Mouse (Mus musculus) midbrain, embryonic 14.5 days (tissue): ENCODE measurements around the gene Pard3b. TPM values are rescaled to one million over a fixed set of nuclear protein-coding genes. Genes with fewer than 3 reads are reported as not detected.

Experiments
- ATAC-seq: fragments of 200-750 bp; cut with Nextera tagmentation; 2 replicates; pipeline ENCODE4 v1.8.0; 2017; ENCODE audit warnings: moderate number of reproducible peaks, moderate library complexity; ENCODE audit not compliant: low FRiP score, low TSS enrichment
- DNase-seq: peaks from one replicate; pipeline ENCODE4 v3.0.0-alpha.2; 2015
- H3K27ac ChIP-seq: fragments of 300-500 bp; sonication (generic); replicated peaks from 2 replicates; pipeline ENCODE4 v1.5.1; 2014; ENCODE audit warnings: mild to moderate bottlenecking, low read depth, low read length, moderate library complexity
- H3K27me3 ChIP-seq: fragments of 300-500 bp; sonication (generic); 2 replicates; pipeline ENCODE4 v1.6.1; 2014; ENCODE audit warnings: low read length, control low read depth, mixed read lengths; ENCODE audit not compliant: control insufficient read depth, insufficient read depth
- H3K36me3 ChIP-seq: fragments of 300-500 bp; sonication (generic); 2 replicates; pipeline ENCODE4 v1.6.1; 2014; ENCODE audit warnings: low read length, control low read depth; ENCODE audit not compliant: control insufficient read depth, insufficient read depth
- H3K4me1 ChIP-seq: fragments of 300-500 bp; sonication (generic); 2 replicates; pipeline ENCODE4 v1.6.1; 2014; ENCODE audit warnings: mild to moderate bottlenecking, antibody characterized with exemption, low read length, control low read depth; ENCODE audit not compliant: control insufficient read depth, insufficient read depth
- H3K4me2 ChIP-seq: fragments of 300-500 bp; sonication (generic); 2 replicates; pipeline ENCODE4 v1.6.1; 2014; ENCODE audit warnings: mild to moderate bottlenecking, low read length, moderate library complexity
- H3K4me3 ChIP-seq: fragments of 300-500 bp; sonication (generic); replicated peaks from 2 replicates; pipeline ENCODE4 v1.5.1; 2014; ENCODE audit warnings: low read depth, low read length
- H3K9ac ChIP-seq: fragments of 300-500 bp; sonication (generic); replicated peaks from 2 replicates; pipeline ENCODE4 v1.6.1; 2014; ENCODE audit warnings: mild to moderate bottlenecking, low read length, moderate library complexity
- H3K9me3 ChIP-seq: fragments of 300-500 bp; sonication (generic); 2 replicates; pipeline ENCODE4 v1.6.1; 2016; ENCODE audit warnings: low read length, control low read depth, mixed read lengths; ENCODE audit not compliant: control insufficient read depth
- WGBS: fragments of 180-500 bp; shearing (Covaris S2); extraction: QIAGEN DNeasy Blood & Tissue Kit; methylation state at CpG from one replicate; pipeline ENCODE4 v1.1.7; 2014; 5-methylcytosine and 5-hydroxymethylcytosine counted together
- polyA plus RNA-seq: library from polyadenylated mRNA; unstranded; fragments of >200 nt; fragmentation: Nextera tagmentation; extraction: Ambion mirVana; gene quantifications from 2 replicates; pipeline ENCODE4 v1.2.1, GENCODE M21; 2014

The Pard3b gene
- polyA plus RNA-seq, 1 experiment from 2014 or later, result 7.8 TPM

DNA sequence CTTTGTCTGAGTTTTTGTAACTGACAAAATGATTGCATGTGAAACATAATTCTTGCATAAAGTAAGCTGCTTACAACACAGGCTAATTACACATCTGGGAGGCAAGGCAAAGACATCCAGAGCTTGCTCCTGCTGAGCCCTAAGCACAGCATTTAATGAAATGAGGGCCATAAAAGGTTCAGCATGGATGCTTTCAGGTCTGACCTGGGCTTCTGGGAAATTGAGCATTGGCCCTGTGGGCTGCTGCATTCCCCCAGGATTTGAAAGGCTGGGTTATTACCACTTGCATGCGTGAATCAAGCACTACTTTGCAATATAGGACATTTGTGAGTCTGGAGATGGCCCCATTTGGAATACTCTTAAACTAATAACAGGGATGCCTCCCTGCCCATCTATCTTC lies 552.2 kb downstream of the Pard3b start:
- DNase-seq (no peak), ATAC-seq (no peak)
- Histone ChIP-seq H3K27ac (no peak overlapping the region), H3K27me3 (no peaks in the 10 kb centered on the region), H3K4me3 (no peak overlapping the region), H3K9ac (no peak overlapping the region), H3K9me3 (no peaks in the 10 kb centered on the region), H3K36me3 (no peaks in the 10 kb centered on the region), H3K4me2 (no peak overlapping the region), H3K4me1 (0 out of 2 replicates have a peak, but pooled peaks cover 3% of the 10 kb centered on the region)
- WGBS, result 37% methylated on average over 1 of the region's 1 CpGs

DNA sequence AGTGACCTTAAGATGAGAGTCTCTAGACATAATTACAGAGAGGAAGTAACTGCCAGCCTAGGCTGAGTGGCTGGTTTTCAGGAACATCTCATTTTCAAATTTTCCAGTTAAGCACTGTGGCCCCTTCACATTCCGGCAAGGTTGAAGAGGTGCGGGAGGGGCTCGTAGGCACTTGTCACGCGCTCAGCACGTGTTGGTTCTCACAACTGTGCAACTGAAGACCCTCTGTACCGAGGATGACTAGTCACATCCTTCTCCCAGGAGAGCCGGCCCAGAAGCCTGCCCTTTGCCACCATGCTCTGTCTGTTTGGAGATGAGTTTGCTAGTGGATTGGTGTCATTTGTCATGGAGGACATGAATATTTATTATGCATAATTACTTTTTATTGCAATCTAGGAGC lies 558.9 kb downstream of the Pard3b start:
- WGBS, result 57% methylated on average over 8 of the region's 8 CpGs
- Histone ChIP-seq H3K9ac (no peak overlapping the region), H3K9me3 (no peaks in the 10 kb centered on the region), H3K4me3 (no peak overlapping the region), H3K4me2 (no peak overlapping the region), H3K4me1 (peaks cover 2% of the 10 kb centered on the region; the same call in 1 of the 2 replicates), H3K36me3 (no peaks in the 10 kb centered on the region), H3K27me3 (no peaks in the 10 kb centered on the region), H3K27ac (no peak overlapping the region)
- no peak for ATAC-seq
- no peak for DNase-seq

DNA sequence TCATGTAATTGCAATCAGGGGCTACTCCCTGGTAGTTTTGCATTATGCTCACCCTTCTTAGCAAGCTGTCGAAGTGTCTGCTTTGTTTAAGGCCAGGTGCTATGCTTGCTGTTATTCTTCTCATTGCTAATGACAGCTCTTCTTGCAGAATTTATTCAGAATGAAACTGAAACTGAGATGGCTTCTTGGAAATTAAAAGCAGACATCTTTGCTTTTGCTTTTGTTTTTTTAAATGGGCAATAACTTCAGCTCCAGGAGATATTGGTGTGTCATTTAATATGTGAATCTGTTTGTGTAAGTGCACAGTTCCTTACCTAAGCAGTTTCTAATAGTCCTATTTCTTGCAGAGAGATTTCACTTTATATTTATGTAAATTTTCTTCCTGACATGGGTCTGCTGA lies 562.3 kb downstream of the Pard3b start:
- no peaks in the 10 kb centered on the region for H3K27me3 ChIP-seq
- H3K9me3 ChIP-seq, result no peaks in the 10 kb centered on the region
- no peak overlapping the region for H3K4me3 ChIP-seq
- H3K36me3 ChIP-seq, result no peaks in the 10 kb centered on the region
- no peak overlapping the region for H3K9ac ChIP-seq
- H3K4me2 ChIP-seq, result no peak overlapping the region
- ATAC-seq (no peak), DNase-seq (no peak)
- WGBS, result 85% methylated on average over 1 of the region's 1 CpGs
- H3K27ac ChIP-seq, result no peak overlapping the region
- peaks cover 2% of the 10 kb centered on the region; the same call in 1 of the 2 replicates for H3K4me1 ChIP-seq

DNA sequence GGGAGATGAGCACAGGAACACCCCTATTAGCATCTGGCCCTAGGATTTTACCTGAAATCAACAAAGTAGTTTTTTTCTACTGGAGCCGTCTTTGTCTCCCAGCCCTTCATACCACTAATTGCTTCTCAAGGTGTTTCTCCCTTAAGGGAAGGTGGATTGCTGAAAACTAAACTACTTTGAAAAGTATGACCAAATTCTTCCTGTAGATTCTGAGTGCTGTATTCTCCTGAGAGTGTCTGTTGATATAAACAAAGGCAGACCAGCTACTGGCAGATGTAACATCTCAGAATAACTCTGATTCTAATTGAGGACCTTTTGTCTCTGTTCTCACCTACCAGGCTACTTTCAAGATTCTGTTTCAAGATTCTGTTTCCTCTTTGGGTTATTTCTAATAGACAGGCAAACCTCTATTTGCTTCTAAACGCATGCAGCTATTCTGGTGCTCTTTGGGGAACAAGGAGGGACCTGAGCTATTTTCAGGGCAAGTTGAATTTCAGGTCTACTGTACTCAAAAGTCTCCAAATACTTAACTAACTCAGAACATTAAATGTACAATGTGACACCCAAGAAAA lies 563.1 kb downstream of the Pard3b start:
- Histone ChIP-seq H3K27ac (no peak overlapping the region), H3K27me3 (no peaks in the 10 kb centered on the region), H3K4me3 (no peak overlapping the region), H3K9me3 (no peaks in the 10 kb centered on the region), H3K4me2 (no peak overlapping the region), H3K4me1 (peaks cover 2% of the 10 kb centered on the region; the same call in 1 of the 2 replicates), H3K9ac (no peak overlapping the region), H3K36me3 (no peaks in the 10 kb centered on the region)
- no peak for DNase-seq
- WGBS, result 82% methylated on average over 2 of the region's 2 CpGs
- no peak for ATAC-seq

DNA sequence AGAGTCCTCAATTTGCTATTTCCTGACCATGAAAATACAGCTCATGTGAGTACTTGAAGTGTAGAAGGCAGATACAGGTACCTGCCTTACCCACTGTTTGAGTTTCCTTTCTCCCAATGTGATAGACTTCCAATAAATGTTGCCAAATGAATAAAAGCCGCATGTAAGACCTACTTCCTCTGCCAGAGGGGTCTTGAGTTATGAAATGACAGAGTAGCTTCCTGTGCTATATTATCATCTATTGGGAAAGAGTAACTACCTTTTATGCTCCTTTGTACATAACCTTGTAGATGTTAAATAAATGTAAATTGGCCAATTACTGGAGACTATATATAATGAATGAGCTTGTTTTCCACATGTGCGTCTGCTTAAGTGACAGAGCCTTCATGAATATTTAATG lies 574.7 kb downstream of the Pard3b start:
- DNase-seq (peak; percentile 27), ATAC-seq (no peak)
- Histone ChIP-seq H3K4me1 (no peaks in the 10 kb centered on the region), H3K36me3 (no peaks in the 10 kb centered on the region), H3K4me2 (no peak overlapping the region), H3K27me3 (no peaks in the 10 kb centered on the region), H3K27ac (no peak overlapping the region), H3K9me3 (no peaks in the 10 kb centered on the region), H3K9ac (no peak overlapping the region), H3K4me3 (no peak overlapping the region)
- 59% methylated on average over 2 of the region's 2 CpGs for WGBS

DNA sequence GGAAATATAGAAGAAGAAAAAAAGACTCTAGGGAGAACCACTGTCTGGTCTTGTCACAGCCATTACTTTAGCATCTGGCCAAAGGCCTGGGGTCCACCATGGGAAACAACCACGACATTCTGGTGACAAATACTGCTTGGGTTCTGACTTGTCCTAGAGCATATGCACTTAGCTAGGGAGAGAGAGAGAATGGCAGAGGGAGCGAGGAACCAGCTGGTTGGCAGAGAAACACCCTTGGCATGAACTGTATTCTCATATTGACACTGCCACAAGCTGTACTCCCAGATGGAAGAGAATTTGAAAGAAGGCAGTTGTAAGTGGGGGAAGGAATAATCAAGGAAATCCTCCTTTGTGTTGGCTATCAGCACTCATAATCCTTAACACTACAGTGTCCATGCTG lies 577.2 kb downstream of the Pard3b start:
- Histone ChIP-seq H3K9me3 (no peaks in the 10 kb centered on the region), H3K4me1 (no peaks in the 10 kb centered on the region), H3K9ac (no peak overlapping the region), H3K27me3 (no peaks in the 10 kb centered on the region), H3K36me3 (no peaks in the 10 kb centered on the region), H3K4me3 (no peak overlapping the region), H3K27ac (no peak overlapping the region), H3K4me2 (no peak overlapping the region)
- DNase-seq (peak; percentile 28), ATAC-seq (no peak)
- WGBS, result 71% methylated on average over 2 of the region's 2 CpGs

- no peak overlapping the region for H3K27ac ChIP-seq
These were observed 577.9 kb downstream of the Pard3b start for GRCm38 (mm10) chr1:62216568-62216967.

DNA sequence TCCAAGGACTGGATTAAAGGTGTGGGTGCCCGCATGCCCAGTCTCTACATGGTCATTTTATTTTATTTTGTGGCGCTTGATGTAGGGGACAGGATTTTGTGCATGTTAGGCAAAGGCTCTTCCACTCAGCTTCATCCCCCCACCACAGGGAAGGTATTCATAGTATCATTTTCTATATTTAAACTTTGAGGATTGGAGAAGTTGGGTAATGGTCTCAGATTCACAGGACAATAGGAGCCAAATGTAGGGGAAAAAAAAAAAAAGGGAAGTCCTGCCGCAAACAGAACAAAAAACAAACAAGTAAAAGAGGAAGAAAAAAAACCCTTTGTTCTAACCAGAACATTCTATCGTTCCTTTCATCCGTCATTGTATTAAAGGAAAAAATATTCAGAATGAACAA lies 590.5 kb downstream of the Pard3b start:
- Histone ChIP-seq H3K36me3 (no peaks in the 10 kb centered on the region), H3K27ac (no peak overlapping the region), H3K9ac (no peak overlapping the region), H3K4me1 (no peaks in the 10 kb centered on the region), H3K4me2 (no peak overlapping the region), H3K9me3 (no peaks in the 10 kb centered on the region), H3K27me3 (no peaks in the 10 kb centered on the region), H3K4me3 (no peak overlapping the region)
- WGBS, result 87% methylated on average over 5 of the region's 5 CpGs
- ATAC-seq (no peak), DNase-seq (no peak)

More at GRCm38 (mm10) chr1:62216568-62216967, 577.9 kb downstream of the Pard3b start:
- Histone ChIP-seq H3K4me2 (no peak overlapping the region), H3K36me3 (no peaks in the 10 kb centered on the region), H3K9ac (no peak overlapping the region), H3K4me3 (no peak overlapping the region), H3K9me3 (no peaks in the 10 kb centered on the region), H3K27me3 (no peaks in the 10 kb centered on the region), H3K4me1 (no peaks in the 10 kb centered on the region)
- DNase-seq (no peak), ATAC-seq (no peak)
- 81% methylated on average over 4 of the region's 4 CpGs for WGBS

- H3K4me2 ChIP-seq, result no peak overlapping the region
- no peak overlapping the region for H3K9ac ChIP-seq
- H3K27ac ChIP-seq, result no peak overlapping the region
- H3K4me1 ChIP-seq, result no peaks in the 10 kb centered on the region
- DNase-seq, result peak; percentile 51
- no peaks in the 10 kb centered on the region for H3K9me3 ChIP-seq
- no peaks in the 10 kb centered on the region for H3K36me3 ChIP-seq
- H3K4me3 ChIP-seq, result no peak overlapping the region
- H3K27me3 ChIP-seq, result no peaks in the 10 kb centered on the region
- ATAC-seq, result no peak
- 23% methylated on average over 1 of the region's 1 CpGs for WGBS
These were observed 595.4 kb downstream of the Pard3b start for GRCm38 (mm10) chr1:62234039-62234438.
